Mouse (Mus musculus): ENCODE results near the gene Scn5a.

Gene Scn5a

DNA sequence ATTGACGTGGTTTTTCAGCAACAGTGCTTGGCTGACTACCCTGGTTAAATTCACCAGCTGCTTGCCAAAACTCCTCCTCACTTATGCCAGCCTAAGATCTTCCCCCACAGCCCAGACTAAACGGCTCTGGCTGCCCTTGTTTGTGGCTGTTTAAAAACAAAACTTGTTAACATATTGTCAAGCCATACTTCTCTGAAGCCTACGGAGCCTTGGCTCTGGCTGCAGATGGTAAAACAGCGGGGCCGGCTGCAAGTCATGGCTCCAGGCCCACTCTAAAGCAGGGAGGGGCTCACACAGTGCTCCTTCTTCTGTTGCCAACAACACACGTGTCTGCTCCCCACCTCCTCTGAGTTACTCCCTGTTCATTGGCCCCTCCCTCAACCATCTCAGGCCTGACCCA, 67.9 kb downstream of the Scn5a start:
- no peak for DNase-seq (ENCODE audit: low spot score in 2 of 2)

DNA sequence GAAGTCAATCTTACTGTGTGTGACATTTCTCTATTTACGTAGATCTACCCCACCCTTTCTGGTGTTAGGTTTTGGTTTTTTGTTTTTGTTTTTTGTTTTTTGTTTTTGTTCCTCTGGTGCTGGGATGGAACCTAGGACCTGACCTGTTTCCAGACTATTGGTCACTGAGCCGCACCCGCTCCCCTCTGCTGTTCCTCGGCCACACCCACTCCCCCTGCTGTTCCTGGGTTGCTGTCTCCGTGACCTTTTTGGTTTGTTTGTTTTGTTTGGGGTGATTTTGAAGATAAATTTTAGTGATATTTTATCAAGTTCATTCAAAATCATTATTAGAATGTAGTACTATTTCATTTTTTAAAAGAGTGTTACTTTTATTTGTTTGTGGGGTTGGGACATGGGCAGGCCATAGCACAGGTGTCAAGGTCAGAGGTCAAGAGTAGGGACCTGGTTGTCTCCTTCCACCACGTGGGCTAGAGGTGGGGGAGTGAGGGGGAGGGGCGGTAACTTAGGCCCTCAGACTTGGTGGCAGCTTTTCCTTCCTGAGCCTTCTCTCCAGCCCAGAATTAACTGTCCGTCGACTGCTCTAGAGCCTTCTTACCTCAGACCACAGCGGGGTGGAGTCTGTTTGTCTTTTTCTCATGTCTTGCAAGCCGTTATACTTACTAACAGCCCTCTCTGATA, 73.7 kb downstream of the Scn5a start:
- no peak for DNase-seq (ENCODE audit: low spot score in 2 of 2)

DNA sequence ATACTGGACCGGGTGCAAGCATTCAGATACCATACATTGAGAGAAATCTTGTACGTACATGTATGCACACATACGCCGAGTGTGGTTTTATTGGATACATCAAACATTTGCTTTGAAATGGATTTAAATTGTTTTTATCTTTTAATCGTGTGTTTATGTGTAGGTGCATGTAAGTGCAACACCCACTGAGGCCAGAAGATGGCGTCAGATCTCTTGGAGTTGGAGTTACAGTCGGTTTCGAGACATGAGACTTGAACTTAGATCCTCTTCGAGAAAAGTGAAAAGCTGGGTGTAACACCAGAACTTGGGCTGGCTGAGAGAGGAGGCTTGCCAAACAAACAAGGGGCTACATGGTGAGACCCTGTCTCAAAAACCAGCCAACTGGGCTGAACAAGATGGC, 75.2 kb downstream of the Scn5a start:
- no peak for DNase-seq (ENCODE audit: low spot score in 2 of 2)

DNA sequence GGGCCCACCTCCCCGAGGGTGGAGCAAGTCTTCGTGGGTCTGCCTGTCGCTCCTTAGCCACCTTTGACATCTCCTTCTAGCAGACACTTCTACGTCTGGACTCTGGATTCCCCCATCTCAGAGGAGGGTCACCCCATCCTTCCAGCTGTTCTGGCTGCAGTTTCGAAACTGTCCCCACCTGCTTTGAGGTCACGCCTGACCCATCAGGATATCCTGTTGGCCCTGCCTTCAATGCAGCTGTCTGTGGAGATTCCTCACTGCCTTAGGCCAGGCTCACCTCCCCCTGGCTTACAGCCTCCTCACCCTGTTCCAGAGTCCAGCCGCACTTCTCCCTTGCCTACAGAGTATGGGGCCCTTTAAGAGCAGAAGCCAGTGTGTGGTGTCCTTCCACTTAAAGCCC, 79.9 kb downstream of the Scn5a start:
- DNase-seq (ENCODE audit: low spot score in 2 of 2): no peak

DNA sequence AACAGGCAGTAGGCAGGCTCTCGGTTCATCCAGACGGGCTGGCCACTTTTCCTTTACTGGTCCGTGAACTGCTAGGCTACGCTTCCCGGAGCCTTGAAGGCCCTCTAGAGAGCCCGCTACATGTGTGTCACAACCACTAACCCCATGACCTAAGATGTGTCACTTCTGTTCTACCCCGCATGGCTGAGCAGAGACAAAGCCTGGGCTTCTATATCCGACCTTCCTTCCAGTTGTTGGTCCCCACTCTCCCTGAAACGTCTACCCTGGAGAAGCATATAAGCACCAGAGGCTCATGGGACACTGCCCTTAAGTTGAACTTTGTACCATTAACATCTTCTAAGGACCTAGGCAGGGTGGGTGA, 80.6 kb downstream of the Scn5a start:
- no peak for DNase-seq (ENCODE audit: low spot score in 2 of 2)

DNA sequence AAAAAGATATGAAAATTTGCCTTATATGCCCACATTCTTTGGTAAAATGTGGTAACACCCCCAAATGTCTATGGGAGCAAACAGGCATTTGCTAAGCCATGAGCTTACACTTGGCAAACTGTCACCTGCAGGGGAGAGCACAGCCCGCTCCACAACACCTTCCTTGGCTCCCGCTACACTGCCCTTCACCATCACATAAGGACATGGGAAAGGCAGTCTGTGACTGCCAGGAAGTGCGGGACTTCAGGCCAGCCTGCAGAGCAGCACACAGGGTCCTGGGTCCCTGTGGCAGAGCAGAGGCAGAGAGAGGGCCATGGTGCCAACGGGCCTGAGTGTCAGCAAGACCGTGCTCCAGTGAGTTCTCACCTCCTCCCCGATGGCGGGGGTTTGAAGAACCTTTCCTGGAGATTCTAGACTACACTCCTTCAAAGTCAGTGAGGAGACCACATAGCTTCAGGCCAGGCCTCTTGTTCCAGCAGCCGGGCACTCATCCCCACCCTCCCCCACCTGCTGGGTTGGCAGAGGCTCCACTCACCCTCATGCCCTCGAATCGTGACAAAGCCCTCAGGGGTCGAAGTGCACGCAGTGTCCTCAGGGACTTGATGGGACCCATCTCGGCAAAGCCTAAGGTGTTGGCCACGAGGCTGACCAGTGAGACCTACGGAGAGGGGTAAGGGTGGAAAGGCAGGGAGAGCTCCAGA, 81.1 kb downstream of the Scn5a start:
- DNase-seq (ENCODE audit: low spot score in 2 of 2): no peak

DNA sequence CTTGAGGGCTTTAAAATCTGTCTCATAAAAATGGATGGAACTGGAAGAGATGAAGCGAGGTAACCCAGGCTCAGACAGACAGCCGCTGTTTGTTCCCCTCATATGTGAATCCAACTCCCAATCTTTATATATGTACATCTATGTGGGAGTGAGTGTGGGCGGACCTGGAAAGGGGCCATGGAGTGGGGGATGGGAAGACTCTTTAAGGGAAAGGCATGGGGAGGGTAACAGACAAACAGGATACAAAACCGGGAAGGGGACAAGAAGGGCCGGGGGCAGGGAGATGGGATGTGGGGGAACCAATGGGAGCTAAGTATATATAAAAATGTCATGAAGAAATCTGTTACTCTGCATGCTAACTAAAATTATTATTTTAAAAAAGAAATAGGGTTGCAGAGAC, 81.9 kb downstream of the Scn5a start:
- DNase-seq (ENCODE audit: low spot score in 2 of 2): no peak

DNA sequence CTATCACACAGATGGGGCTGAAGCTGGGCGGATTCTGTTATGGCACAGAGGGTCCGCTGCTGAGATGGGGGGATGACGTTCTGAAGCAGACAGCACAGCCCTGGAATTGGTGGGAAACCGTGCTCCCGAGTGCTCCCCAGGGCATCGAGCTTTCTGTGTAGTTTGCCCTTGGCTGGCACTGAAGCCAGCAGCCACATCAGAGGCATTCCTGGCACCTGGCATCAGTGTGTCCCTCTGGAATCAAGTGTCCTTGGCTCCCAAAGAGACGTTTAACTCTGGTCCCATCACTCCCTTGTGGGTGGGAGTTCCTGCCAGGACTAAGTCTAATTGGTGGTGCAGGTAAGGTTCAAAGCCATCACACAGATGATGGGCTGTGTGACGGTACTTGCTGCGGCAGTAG, 82.5 kb downstream of the Scn5a start:
- no peak for DNase-seq (ENCODE audit: low spot score in 2 of 2)

DNA sequence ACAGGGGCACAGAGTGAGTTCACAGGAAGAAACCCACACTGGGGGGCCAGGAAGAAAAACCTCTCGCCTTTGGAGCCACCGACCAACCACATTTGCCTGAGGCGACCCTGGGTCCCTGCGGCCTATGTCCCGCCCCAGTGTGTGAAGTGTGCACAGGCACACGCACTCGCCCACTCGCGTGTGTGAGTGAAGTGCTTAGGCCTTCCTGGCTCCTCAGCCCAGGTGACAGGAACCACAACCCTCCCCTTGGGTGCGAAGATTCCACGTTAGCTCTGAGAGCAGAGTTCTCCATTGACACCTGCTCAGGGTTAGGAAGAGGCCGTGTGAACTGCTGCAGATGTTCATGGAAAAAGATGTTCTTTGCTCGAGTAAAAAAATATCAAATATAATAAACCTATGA, 93.9 kb downstream of the Scn5a start:
- no peak for DNase-seq (ENCODE audit: low spot score in 2 of 2)

DNA sequence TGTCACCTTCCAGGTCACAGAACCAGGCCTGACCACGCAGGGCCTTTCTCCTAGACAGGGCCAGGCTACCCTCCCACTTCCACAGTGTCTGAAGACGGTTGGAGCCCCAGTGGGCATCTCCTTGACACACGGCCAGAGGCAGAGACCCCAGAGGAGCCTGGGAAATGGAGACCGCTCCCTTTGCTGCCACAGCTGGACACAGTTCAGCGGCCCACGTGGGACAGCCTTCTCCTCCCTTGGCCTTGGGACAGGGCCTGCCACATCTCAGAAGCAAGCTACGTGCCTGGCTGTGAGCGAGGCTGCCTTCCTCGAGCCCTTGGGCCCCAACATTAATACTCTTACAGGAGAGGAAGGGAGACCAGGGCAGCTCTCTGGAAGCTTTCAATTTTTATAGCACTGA, 94.4 kb downstream of the Scn5a start:
- DNase-seq (ENCODE audit: low spot score in 2 of 2): no peak

DNA sequence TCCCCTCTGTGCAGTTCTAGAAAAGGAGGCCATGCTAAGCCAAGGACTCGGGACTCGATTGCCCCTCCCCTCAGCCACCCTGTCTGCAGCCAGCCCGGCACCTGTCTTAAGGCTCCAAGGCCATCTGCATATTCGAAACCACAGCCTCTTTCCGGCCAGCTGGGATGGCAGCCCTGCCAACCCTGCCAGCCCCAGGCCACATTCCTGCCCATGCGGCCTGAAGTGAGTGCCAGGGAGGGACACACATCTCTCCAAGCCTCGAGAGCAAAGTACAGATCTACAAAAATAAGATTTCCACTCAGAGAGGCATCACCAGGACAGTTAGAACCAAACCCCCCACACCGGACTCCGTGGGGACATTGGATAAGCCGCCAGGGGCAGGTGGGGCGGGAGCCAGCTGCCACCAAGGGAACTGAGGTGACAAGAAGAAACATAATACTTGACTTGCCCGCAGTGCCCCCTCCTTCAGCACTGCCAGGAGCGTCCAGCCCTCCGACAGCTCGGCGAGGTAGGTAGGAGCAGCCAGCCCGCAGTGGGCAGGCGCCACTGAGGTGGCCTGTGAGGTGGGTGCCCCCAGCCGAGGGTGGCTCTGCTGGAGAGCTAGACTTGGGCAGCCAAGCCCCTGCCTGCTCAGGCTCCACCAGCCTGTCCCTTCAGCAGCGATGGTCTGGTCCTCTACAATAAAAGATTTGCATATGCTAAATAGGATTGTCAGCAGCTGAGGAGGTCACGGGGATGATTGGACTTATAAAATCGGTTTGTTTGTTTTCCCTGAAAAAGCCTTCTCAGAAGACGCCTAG, 95.1 kb downstream of the Scn5a start:
- DNase-seq (ENCODE audit: low spot score in 2 of 2): no peak

DNA sequence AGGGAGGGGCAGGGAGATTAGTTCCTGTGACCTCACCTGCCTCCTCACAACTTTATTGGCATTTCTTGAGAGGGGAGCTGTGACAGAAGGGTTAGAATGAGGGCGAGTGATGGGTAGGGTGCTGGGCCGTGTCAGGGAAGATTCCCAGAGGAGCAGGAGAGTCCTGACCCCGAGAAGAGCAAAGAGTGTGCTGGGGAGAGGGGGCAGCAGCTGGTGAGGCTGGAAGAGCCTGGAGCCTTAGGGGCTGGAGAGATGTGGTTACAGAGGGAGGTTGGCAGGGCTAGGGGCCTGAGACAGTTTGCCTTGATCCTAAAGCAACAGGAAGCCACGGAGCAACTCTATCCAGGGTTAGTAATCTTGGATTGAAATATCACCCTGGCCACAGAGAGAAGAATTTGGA, 97.2 kb downstream of the Scn5a start:
- DNase-seq (ENCODE audit: low spot score in 2 of 2): no peak

DNA sequence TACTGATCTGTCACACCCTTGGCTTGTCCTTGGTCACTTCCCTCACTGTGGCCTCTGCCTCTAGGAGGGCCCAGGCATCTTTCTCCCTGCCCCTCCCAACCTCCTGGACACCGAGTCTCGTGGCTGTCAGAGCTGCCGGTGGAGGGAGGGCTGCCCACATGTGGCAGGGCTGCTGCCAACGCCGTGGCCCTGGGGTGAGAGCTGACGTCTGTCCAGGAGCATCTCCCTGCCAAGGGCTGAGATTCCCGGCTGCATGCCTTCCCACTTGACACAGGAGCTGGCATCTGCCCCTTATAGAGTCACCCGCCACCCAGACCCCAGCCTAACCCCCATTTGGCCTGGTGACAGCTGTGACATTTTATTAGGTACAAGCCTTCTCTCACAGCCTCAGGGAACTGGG, 99.5 kb downstream of the Scn5a start:
- DNase-seq (ENCODE audit: low spot score in 2 of 2): peak in 1 of 2 experiments; percentile 2

DNA sequence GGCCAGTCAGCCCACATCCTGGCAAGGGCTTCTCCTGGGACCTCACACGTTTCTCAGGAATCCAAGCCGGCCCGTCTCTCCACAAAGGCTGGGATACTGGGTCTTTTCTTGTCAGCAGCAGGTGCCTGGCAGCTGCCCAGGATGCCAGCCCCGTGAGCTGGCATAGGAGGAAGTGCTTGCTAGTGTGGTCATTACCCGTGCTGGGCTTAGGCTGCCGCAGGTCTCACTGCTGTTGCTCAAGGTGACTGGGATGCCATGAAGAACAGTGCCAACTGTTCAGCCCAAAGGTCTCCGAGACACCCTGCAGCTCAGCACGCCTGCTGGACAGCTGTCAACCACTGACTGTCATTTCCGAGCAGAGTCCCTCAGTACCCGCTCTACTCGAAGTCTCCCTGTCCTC, 100.5 kb downstream of the Scn5a start:
- no peak for DNase-seq (ENCODE audit: low spot score in 2 of 2)

DNA sequence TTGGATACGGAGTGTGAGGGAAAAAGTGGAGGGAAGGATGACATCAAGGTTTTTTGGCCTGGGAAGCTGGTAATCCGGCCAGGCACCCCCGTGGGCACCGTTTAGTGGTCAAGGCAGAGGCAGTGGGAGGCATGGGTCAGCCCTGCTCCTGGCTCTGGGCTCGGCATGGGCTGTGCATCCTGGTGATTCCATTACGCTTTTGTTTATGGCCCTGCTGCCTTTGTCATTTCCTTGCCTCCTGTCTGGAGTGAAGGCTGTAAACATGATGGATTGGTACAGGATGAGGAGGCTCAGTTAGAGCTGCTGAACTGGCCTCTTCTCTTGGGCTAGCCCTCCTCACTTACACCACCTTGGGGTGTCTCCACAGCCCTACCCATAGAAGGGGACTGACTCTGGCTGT, 101.1 kb downstream of the Scn5a start:
- DNase-seq (ENCODE audit: low spot score in 2 of 2): no peak

DNA sequence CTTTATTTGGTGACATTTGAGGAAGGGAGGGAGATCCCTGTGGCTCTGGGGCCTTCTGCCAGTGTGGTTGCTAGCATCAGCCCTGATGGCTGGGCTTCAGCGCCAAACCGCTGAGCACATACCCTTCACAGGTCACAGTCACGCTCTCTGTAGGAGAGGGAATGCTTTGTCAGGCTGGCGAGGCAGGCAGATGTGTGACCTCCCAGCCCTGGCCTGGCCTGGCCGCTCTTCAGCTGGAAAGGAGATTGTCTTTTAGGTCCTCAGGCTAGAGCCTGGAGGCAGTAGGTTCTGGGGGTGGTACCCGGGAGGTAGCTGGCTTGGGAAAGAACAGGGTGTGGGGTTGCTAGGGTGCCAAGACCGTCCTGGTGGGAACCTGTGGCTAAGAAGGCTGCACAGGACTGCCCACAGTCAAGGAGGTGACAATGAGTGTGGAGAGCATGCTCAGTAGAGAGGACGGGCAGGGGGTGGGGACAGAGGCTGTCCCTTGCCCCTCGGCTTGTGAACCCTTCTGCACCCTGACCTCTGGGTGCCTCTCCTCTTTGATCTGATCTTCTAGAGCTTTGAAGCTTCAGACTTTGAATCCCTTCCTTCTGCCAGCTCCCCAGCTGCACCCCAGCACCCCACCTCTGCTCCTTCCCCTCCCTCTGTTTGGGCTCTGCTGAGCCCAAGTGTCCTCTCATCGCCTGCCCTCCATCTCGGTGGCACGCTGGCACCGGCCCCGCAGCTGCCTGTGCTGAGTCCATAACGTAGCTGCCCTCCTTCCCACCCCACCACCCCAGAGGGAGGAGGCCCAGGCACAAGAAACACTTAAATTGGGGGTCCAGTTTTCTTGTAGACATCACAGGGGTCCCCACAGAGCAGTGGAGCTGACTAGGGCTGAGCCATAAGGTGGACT, 103.9 kb downstream of the Scn5a start:
- DNase-seq (ENCODE audit: low spot score in 2 of 2): no peak

DNA sequence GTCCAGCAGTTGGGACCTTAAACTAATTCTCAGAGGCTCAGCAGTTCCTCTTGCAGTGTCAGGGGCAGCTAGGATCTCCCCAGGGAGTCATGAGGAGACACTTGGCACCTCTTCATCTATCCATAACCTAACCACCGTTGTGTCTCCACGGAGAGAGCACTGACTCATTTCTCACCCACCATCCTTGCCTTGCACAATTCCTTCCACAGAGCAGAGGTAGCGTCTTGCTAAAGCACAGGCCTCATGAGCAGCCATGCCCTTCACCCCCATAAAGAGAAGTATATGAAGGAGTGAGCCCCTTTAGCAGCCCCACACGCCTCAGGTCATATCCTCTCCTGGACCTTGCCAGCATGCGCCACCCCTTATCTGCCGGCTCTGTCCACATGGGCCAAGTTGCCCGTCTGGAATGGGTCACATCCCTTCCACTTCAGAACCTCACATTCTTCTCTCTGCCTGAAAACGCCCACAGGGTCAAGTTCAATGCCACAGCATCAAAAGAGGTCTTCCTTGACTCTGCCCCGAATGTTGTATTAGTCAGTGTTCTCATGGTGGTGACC, 105.1 kb downstream of the Scn5a start:
- no peak for DNase-seq (ENCODE audit: low spot score in 2 of 2)

DNA sequence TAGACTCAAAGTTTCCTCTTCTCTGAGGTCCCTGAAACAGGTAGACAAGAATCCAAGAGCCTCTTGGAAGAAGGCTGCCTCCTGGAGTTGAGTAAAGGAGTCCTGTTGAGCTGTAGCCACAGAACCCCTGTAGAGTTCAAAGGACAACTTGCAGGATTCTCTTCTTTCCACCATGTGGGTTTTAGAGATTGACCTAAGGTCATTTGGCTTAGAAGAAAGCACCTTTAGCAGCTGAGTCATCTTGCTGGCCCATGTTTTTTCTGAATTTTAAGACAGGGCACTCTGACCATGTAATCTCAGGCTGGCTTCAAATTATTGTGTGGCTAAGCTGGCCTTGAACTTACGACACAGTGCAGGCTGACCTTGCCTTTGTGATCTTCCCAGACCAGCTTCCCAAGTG, 105.8 kb downstream of the Scn5a start:
- DNase-seq (ENCODE audit: low spot score in 2 of 2): no peak

DNA sequence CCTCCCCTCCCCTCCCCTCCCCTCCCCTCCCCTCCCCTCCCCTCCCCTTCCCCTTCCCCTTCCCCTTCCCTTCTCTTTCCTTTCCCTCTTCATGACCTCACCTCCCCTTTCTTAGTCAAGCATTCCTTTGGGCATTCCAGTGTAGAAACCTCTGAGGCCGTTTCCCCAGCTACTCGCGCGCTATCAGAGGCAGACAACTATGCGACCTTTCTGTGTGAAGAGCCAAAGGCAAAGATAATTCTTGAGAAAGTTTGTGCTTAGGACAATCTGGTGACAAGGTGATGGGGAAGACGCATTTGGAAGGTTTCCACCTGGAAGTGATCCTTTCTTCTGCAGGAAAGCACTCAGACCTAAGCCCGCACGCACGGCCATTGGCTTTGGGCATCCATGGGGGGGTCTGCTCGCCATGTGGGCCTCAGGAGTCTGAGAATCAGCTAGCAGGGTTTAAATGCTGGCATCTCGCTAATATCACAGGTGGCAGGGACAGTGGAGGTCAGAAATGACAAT, 106.4 kb downstream of the Scn5a start:
- DNase-seq (ENCODE audit: low spot score in 2 of 2): no peak

DNA sequence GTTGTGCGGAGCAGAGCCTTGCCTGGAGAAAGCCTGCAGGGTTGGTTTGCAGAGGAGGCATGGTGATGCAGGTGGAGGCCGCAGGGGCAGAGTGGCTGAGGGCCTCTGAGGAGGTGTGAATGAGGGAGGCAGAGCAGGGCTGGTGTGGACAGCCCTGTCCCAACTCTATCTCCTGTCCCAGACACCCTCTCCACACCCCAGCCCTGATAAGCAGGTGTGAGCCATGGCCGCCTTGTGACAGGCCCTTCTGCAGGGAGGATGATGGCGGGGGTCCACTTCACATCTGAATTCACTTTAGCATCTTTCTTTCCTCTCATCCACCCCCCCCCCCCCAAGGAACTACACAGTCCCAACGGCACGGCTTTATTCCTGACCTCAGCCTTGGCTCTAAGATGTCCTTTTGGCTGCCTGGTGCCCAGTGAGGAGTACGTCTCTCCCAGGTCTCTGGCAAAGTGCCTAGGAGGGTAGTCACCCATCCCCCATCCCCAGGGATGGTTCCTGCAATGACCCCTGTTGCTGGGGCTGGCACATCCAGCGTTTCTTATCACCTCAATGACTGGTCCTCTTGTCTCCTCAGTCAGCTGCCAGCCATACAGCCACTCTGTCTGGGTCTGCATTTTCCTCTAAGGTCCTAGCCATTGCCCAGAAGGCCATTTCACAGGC, 109.0 kb downstream of the Scn5a start:
- no peak for DNase-seq (ENCODE audit: low spot score in 2 of 2)

DNA sequence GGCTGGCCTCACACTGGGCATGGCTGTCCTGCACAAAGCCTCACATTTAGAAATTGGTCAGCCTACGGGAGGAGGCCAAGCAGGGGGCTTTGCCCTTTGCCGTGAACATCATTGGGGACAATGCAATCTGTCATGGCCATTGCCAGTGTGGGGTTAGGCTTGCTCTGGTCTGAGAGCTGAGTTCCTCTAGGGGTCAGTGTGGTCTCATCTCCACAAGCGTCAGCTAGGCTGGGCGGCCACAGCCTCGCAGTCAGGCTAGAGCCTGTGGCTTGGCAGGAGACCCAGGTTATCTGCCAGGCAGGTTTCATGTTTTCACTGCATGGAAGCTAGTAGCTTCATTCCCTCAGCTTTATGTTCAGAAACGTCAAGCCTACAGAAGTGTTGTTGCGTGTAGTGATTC, 113.2 kb downstream of the Scn5a start:
- DNase-seq (ENCODE audit: low spot score in 2 of 2): no peak
